ENCODE assay signal across 12 mouse cellular contexts in genomic region chr9:72686506-72686905, GRCm38 (mm10). TPM values are rescaled to one million over a fixed set of nuclear protein-coding genes. Genes with fewer than 3 reads are reported as not detected.
A peak's percentile ranks its signal among the peaks of the same experiment; 100 is the strongest.
DNase-seq lines count a peak whose midpoint lies in the region; ATAC-seq and TF ChIP-seq lines count a peak whose summit lies in the region.
"Had no signal": no experiment of that assay in that cellular context is flagged by ENCODE, and none has a peak within 500 bp of the region (broad histone marks: within the 10 kb centered on the region; RNA-seq: fewer than 3 reads in every experiment).

No protein-coding gene starts in this region.

- H3K9me3 ChIP-seq in kidney, embryonic 16.5 days (ENCODE audit: low read length), result no peaks in the 10 kb centered on the region

- no peak overlapping the region for H3K27ac ChIP-seq in kidney, embryonic 16.5 days (ENCODE audit: low read length)
- peak overlapping the region; percentile 26; the same call in 1 of the 2 replicates for H3K27ac ChIP-seq in testis, adult 2 months (ENCODE audit: control insufficient read depth, insufficient read depth, low read depth, low read length)

- no peak for TF ChIP-seq CTCF in testis, adult 2 months (IDR thresholded peaks at IDR 0.05; ENCODE audit: control insufficient read depth, insufficient read depth, insufficient replicate concordance, low read depth, low read length)

- H3K4me2 ChIP-seq in kidney, embryonic 16.5 days (replicated peaks; ENCODE audit: low read depth, low read length), result no peak overlapping the region

- peak; percentile 64 to 80 for DNase-seq in adrenal gland, adult (ENCODE audit: inconsistent age in 2 of 2, low spot score in 1 of 2)
- no peak for DNase-seq in adrenal gland, postnatal 4 days (ENCODE audit: low spot score in 2 of 2)
- peak; percentile 28 to 49 for DNase-seq in kidney, adult 8-10 months
- no peak for DNase-seq in testis, postnatal 14 days (ENCODE audit: low spot score)
- DNase-seq in embryo, embryonic 9.5 days (ENCODE audit: extremely low spot score), result no peak
- no peak for DNase-seq in urinary bladder, adult 2 months (ENCODE audit: low spot score)
- DNase-seq: cerebellum, adult 11 months; thymus, postnatal 4 days had no signal

- ATAC-seq in kidney, embryonic 16.5 days (ENCODE audit: low FRiP score, low TSS enrichment), result no peak
- ATAC-seq: activated CD4-positive, CD25-positive, alpha-beta regulatory T cell, adult 4 months; forebrain, embryonic 14.5 days had no signal

- H3K4me1 ChIP-seq in kidney, embryonic 16.5 days (ENCODE audit: insufficient read depth, low read length), result peaks cover 6% of the 10 kb centered on the region; the same call in 1 of the 2 replicates
- H3K4me1 ChIP-seq in testis, adult 2 months (ENCODE audit: control insufficient read depth, insufficient read depth, low read length), result no peaks in the 10 kb centered on the region

- H3K27me3 ChIP-seq in kidney, embryonic 16.5 days (ENCODE audit: insufficient read depth, low read length), result no peaks in the 10 kb centered on the region
- H3K27me3 ChIP-seq in testis, adult 2 months (ENCODE audit: control insufficient read depth, insufficient read depth, low read length), result no peaks in the 10 kb centered on the region

- no peak for TF ChIP-seq POLR2A in testis, adult 2 months (IDR thresholded peaks at IDR 0.05; ENCODE audit: control insufficient read depth, low read depth, low read length)

- no peak overlapping the region for H3K9ac ChIP-seq in kidney, embryonic 16.5 days (replicated peaks; ENCODE audit: low read length)

- 74% methylated on average over 4 of the region's 4 CpGs for WGBS in kidney, embryonic 16.5 days

- H3K4me3 ChIP-seq in kidney, embryonic 16.5 days (ENCODE audit: low read length), result no peak overlapping the region
- H3K4me3 ChIP-seq in testis, adult 2 months (ENCODE audit: control insufficient read depth, low read depth, low read length), result no peak overlapping the region

- H3K36me3 ChIP-seq in kidney, embryonic 16.5 days (ENCODE audit: insufficient read depth, low read length), result peaks cover 82% of the 10 kb centered on the region
- no peaks in the 10 kb centered on the region; the same call in 1 of the 2 replicates for H3K36me3 ChIP-seq in testis, adult 2 months (ENCODE audit: control insufficient read depth, insufficient read depth, low read length)

RNA-seq across cellular contexts. Expression of gene Nedd4, which starts 24.4 kb away (rescaled TPM):
- 100 to 1,000 TPM; 708 to 756 TPM for total RNA-seq in adrenal gland, postnatal 4 days (2021)
- polyA plus RNA-seq in kidney, embryonic 16.5 days (2015; fragmentation: Nextera tagmentation; extraction: Ambion mirVana), result 652 and 684 TPM in 2 replicates
- polyA plus RNA-seq in testis, adult 2 months (2012; rRNA removed), result 23.1 and 26.9 TPM in 2 replicates
- 389 and 506 TPM in 2 replicates for polyA plus RNA-seq in urinary bladder, adult 2 months (2012; rRNA removed)

Comparison
In these comparisons a context has a peak if more than half of its experiments do, and no peak if none do; other contexts are left out.
1. DNase-seq: peak in adrenal gland, adult (2 of 2) and kidney, adult 8-10 months (2 of 2); none in adrenal gland, postnatal 4 days (0 of 2), testis, postnatal 14 days (single experiment), embryo, embryonic 9.5 days (single experiment) and urinary bladder, adult 2 months (single experiment).
2. RNA of gene Nedd4, which starts 24.4 kb away (polyA plus RNA-seq): 652 to 684 TPM in kidney, embryonic 16.5 days and 389 to 506 TPM in urinary bladder, adult 2 months; 23.1 to 26.9 TPM in testis, adult 2 months; every median in the first group is over 10 times any median in the second.